ENCODE assay signal across 8 mouse cellular contexts in the genomic region with DNA sequence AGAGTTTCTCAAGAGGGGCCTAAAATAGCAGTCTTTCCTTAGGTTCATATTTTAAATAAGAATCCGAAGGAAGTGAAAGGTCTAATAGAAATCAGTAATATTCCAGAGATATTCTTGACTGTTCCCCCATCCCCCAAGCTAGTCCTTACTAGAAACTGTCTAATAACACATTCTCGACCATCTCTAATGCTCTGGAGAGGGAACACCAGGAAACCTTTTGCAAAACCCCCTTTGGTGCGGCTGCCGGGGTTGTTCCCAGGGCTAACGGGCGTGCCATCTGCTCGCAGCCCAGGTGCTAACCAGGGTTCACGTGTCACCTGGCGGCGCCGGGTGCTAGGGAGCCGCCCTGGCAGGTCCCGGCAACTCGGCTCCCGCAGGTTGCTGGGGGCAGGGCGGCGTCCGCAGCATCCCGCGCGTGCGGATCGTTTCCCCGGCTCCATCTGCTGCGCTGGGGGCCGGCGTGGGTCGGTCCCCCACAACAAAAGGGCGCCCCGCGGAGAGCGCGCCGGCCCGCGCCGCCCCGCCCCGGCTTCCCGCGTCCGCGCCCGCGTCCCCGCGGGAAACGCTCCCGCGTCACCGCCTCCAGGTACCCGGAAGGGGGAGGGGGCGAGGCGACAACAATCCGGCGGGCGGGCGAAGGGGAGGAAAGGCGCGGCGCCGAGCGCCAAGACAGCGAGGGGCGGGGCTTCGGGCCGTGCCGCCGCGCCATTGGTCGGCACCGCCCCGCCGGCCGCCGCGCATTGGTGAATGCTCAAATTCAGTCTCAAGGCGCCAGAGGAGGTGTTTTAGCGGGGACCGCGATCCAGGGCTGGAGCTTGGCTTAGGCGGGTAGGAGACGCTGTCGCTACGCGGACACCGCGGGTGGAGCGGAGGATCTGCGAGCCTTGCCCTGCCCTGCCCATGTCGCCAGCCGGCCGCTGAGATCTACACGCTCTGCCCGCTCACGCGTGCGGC. TPM values are rescaled to one million over a fixed set of nuclear protein-coding genes. Genes with fewer than 3 reads are reported as not detected.
DNase-seq lines count a peak whose midpoint lies in the region; ATAC-seq lines count a peak whose summit lies in the region.

A gene (plus strand): TSS at position 754 of the 954 bp plus-strand sequence.

- intact Hi-C loops in left cerebral cortex, postnatal 14 days (cut with DNase I), result no loop called here

- DNase-seq in gastrocnemius, adult 8-10 months (ENCODE audit: low spot score in 2 of 2), result peak; percentile 64 to 77
- peak; percentile 95 for DNase-seq in induced T-regulatory cell, adult 2 months (ENCODE audit: low read depth)
- peak; percentile 89 to 91 for DNase-seq in left cerebral cortex, postnatal 14 days (ENCODE audit: low spot score in 2 of 2)
- DNase-seq in mesoderm, embryonic 11.5 days (ENCODE audit: low read depth, low spot score), result peak; percentile 93
- peak; percentile 82 to 85 for DNase-seq in right cerebral cortex, postnatal 36 days (ENCODE audit: low spot score in 2 of 2)
- DNase-seq in yolk sac, embryonic 10.5 days (ENCODE audit: low spot score), result peak; percentile 90

- ATAC-seq in activated CD4-positive, CD25-positive, alpha-beta regulatory T cell, adult 4 months, result peak; percentile 95
- ATAC-seq in common myeloid progenitor, adult 5-6 weeks (replicated peaks; ENCODE audit: low read depth, poor library complexity, severe bottlenecking), result peak; percentile 97

RNA-seq across cellular contexts. Expression of the gene that starts here (rescaled TPM):
- 1 to 10 TPM; 1.5 to 3.2 TPM for polyA plus RNA-seq in activated CD4-positive, CD25-positive, alpha-beta regulatory T cell, adult 4 months (2017; shearing (Covaris generic))
- total RNA-seq in common myeloid progenitor, adult 5-6 weeks (2017), result 3.7 and 14.0 TPM in 2 replicates
- 1 to 10 TPM in 1 of 4 experiments, under 1 TPM in 3; 0.17 to 1.0 (median 0.27) TPM for total RNA-seq in gastrocnemius, adult 8-10 months (2022)
- total RNA-seq in left cerebral cortex, postnatal 14 days (2021), result 1 to 10 TPM in 1 of 2 experiments, under 1 TPM in 1; 0.35 to 1.1 TPM

Comparison
In these comparisons a context has a peak if more than half of its experiments do, and no peak if none do; other contexts are left out.
1. Peak in every context shown above with its lines: DNase-seq and ATAC-seq.